Mouse (Mus musculus): ENCODE results near the gene A130010J15Rik.

A130010J15Rik gene

GRCm38 (mm10) chr1:193156316-193157110 is 11.3 kb upstream of the A130010J15Rik start:
- peak; percentile 41 to 67 for DNase-seq

GRCm38 (mm10) chr1:193157111-193157492 is 10.7 kb upstream of the A130010J15Rik start:
- DNase-seq, result peak in 1 of 2 experiments; percentile 32

GRCm38 (mm10) chr1:193159163-193159562 is 8.7 kb upstream of the A130010J15Rik start:
- DNase-seq, result no peak

- DNase-seq, result no peak
These were observed 8.2 kb upstream of the A130010J15Rik start for GRCm38 (mm10) chr1:193159613-193160012.

- DNase-seq, result peak in 1 of 2 experiments; percentile 50
These were observed 7.4 kb upstream of the A130010J15Rik start for GRCm38 (mm10) chr1:193160317-193161032.

GRCm38 (mm10) chr1:193169228-193169627 is 1.4 kb downstream of the A130010J15Rik start:
- no peak for DNase-seq

- peak in 1 of 2 experiments; percentile 47 for DNase-seq
These were observed 2.0 kb downstream of the A130010J15Rik start for GRCm38 (mm10) chr1:193169856-193170255.

GRCm38 (mm10) chr1:193172991-193173809 is 5.4 kb downstream of the A130010J15Rik start:
- DNase-seq, result peak; percentile 97

GRCm38 (mm10) chr1:193173810-193174129 is 5.9 kb downstream of the A130010J15Rik start:
- no peak for DNase-seq

GRCm38 (mm10) chr1:193174143-193174733 is 6.4 kb downstream of the A130010J15Rik start:
- no peak for DNase-seq

- no peak for DNase-seq
These were observed 13.3 kb downstream of the A130010J15Rik start for GRCm38 (mm10) chr1:193181104-193181503.

GRCm38 (mm10) chr1:193188257-193188656 is 20.4 kb downstream of the A130010J15Rik start:
- no peak for DNase-seq

GRCm38 (mm10) chr1:193189151-193189621 is 21.3 kb downstream of the A130010J15Rik start:
- DNase-seq, result no peak

GRCm38 (mm10) chr1:193189771-193190170 is 21.9 kb downstream of the A130010J15Rik start:
- no peak for DNase-seq

GRCm38 (mm10) chr1:193191675-193192283 is 23.9 kb downstream of the A130010J15Rik start:
- no peak for DNase-seq

GRCm38 (mm10) chr1:193194416-193195140 is 26.7 kb downstream of the A130010J15Rik start:
- no peak for DNase-seq

GRCm38 (mm10) chr1:193195169-193195810 is 27.4 kb downstream of the A130010J15Rik start:
- DNase-seq, result no peak

GRCm38 (mm10) chr1:193197494-193198205 is 29.8 kb downstream of the A130010J15Rik start:
- no peak for DNase-seq

- no peak for DNase-seq
These were observed 30.5 kb downstream of the A130010J15Rik start for GRCm38 (mm10) chr1:193198312-193198711.
